Mouse (Mus musculus) ovary, postnatal 10 days (tissue): Measurements from ENCODE around the gene Cept1.

Experiments used
- DNase-seq: peaks from one replicate; pipeline ENCODE4 v3.0.0; 2022; ENCODE audit warnings: low spot score

Cept1 gene

GRCm38 (mm10) chr3:106494417-106494950 lies 53.1 kb downstream of the Cept1 start:
- no peak for DNase-seq

- no peak for DNase-seq
Measured at GRCm38 (mm10) chr3:106493882-106494281, 53.7 kb downstream of the Cept1 start.

GRCm38 (mm10) chr3:106493202-106493601 lies 54.4 kb downstream of the Cept1 start:
- no peak for DNase-seq

- DNase-seq: no peak
Measured at GRCm38 (mm10) chr3:106492723-106493122, 54.9 kb downstream of the Cept1 start.

GRCm38 (mm10) chr3:106490239-106490638 lies 57.4 kb downstream of the Cept1 start:
- DNase-seq: no peak

GRCm38 (mm10) chr3:106487551-106487950 lies 60.1 kb downstream of the Cept1 start:
- no peak for DNase-seq

- no peak for DNase-seq
Measured at GRCm38 (mm10) chr3:106485810-106486209, 61.8 kb downstream of the Cept1 start.

- no peak for DNase-seq
Measured at GRCm38 (mm10) chr3:106484861-106485260, 62.7 kb downstream of the Cept1 start.

- DNase-seq: no peak
Measured at GRCm38 (mm10) chr3:106483796-106484405, 63.7 kb downstream of the Cept1 start.

GRCm38 (mm10) chr3:106483297-106483696 lies 64.3 kb downstream of the Cept1 start:
- no peak for DNase-seq

- peak; percentile 15 for DNase-seq
Measured at GRCm38 (mm10) chr3:106482281-106483081, 65.1 kb downstream of the Cept1 start, which contains the start of gene Dennd2d. TSS of gene Dennd2d (plus strand) at chr3:106482405.

- no peak for DNase-seq
Measured at GRCm38 (mm10) chr3:106476863-106477262, 70.7 kb downstream of the Cept1 start.

- no peak for DNase-seq
Measured at GRCm38 (mm10) chr3:106474210-106474609, 73.4 kb downstream of the Cept1 start.

- DNase-seq: no peak
Measured at GRCm38 (mm10) chr3:106464750-106465149, 82.9 kb downstream of the Cept1 start.

GRCm38 (mm10) chr3:106462493-106462892 lies 85.1 kb downstream of the Cept1 start:
- DNase-seq: no peak

GRCm38 (mm10) chr3:106462059-106462470 lies 85.5 kb downstream of the Cept1 start:
- DNase-seq: no peak

GRCm38 (mm10) chr3:106457298-106457869 lies 90.2 kb downstream of the Cept1 start:
- DNase-seq: no peak

GRCm38 (mm10) chr3:106452616-106453015 lies 95.0 kb downstream of the Cept1 start:
- DNase-seq: no peak
